Mouse (Mus musculus): ENCODE results near the gene Fam213b. TPM values are rescaled to one million over a fixed set of nuclear protein-coding genes. Genes with fewer than 3 reads are reported as not detected.
A peak's percentile ranks its signal among the peaks of the same experiment; 100 is the strongest.

Gene Fam213b
- polyA plus RNA-seq, 1 experiment: 11.8 TPM

- H3K27ac ChIP-seq (ENCODE audit: insufficient read depth, low read length): no peak overlapping the region
- no peaks in the 10 kb centered on the region for H3K9me3 ChIP-seq (replicated peaks; ENCODE audit: control insufficient read depth, insufficient read depth, low read length, poor library complexity, severe bottlenecking)
- no peak overlapping the region for H3K9ac ChIP-seq (ENCODE audit: low read depth, poor library complexity, severe bottlenecking)
- H3K27me3 ChIP-seq (ENCODE audit: control insufficient read depth, insufficient read depth, low read length, poor library complexity, severe bottlenecking): no peaks in the 10 kb centered on the region
- no peak for TF ChIP-seq CTCF (IDR thresholded peaks at IDR 0.05; ENCODE audit: low read depth, low read length)
- no peak for TF ChIP-seq POLR2A (IDR thresholded peaks at IDR 0.05; ENCODE audit: insufficient read depth, low read length)
- TF ChIP-seq EP300 (IDR thresholded peaks at IDR 0.05; ENCODE audit: insufficient read depth, low read depth, low read length): no peak
- H3K4me1 ChIP-seq (ENCODE audit: control insufficient read depth, insufficient read depth, low read length): no peaks in the 10 kb centered on the region
- H3K4me3 ChIP-seq (ENCODE audit: low read depth, low read length): no peak overlapping the region
- no peaks in the 10 kb centered on the region for H3K36me3 ChIP-seq (ENCODE audit: control insufficient read depth, insufficient read depth, low read length, poor library complexity, severe bottlenecking)
Measured at GRCm38 (mm10) chr4:154942632-154943322, 43.8 kb upstream of the Fam213b start.

- Histone ChIP-seq H3K4me3 (ENCODE audit: low read depth, low read length) (no peak overlapping the region), H3K36me3 (ENCODE audit: control insufficient read depth, insufficient read depth, low read length, poor library complexity, severe bottlenecking) (no peaks in the 10 kb centered on the region), H3K27me3 (ENCODE audit: control insufficient read depth, insufficient read depth, low read length, poor library complexity, severe bottlenecking) (no peaks in the 10 kb centered on the region), H3K27ac (ENCODE audit: insufficient read depth, low read length) (no peak overlapping the region), H3K9ac (ENCODE audit: low read depth, poor library complexity, severe bottlenecking) (no peak overlapping the region), H3K4me1 (ENCODE audit: control insufficient read depth, insufficient read depth, low read length) (no peaks in the 10 kb centered on the region), H3K9me3 (replicated peaks; ENCODE audit: control insufficient read depth, insufficient read depth, low read length, poor library complexity, severe bottlenecking) (no peaks in the 10 kb centered on the region)
- no peak for TF ChIP-seq POLR2A (IDR thresholded peaks at IDR 0.05; ENCODE audit: insufficient read depth, low read length)
- no peak for TF ChIP-seq EP300 (IDR thresholded peaks at IDR 0.05; ENCODE audit: insufficient read depth, low read depth, low read length)
- no peak for TF ChIP-seq CTCF (IDR thresholded peaks at IDR 0.05; ENCODE audit: low read depth, low read length)
Measured at GRCm38 (mm10) chr4:154941831-154942230, 42.9 kb upstream of the Fam213b start.

- no peaks in the 10 kb centered on the region for H3K36me3 ChIP-seq (ENCODE audit: control insufficient read depth, insufficient read depth, low read length, poor library complexity, severe bottlenecking)
- no peak overlapping the region for H3K9ac ChIP-seq (ENCODE audit: low read depth, poor library complexity, severe bottlenecking)
- no peak overlapping the region for H3K4me3 ChIP-seq (ENCODE audit: low read depth, low read length)
- H3K27me3 ChIP-seq (ENCODE audit: control insufficient read depth, insufficient read depth, low read length, poor library complexity, severe bottlenecking): no peaks in the 10 kb centered on the region
- no peak for TF ChIP-seq POLR2A (IDR thresholded peaks at IDR 0.05; ENCODE audit: insufficient read depth, low read length)
- no peak for TF ChIP-seq EP300 (IDR thresholded peaks at IDR 0.05; ENCODE audit: insufficient read depth, low read depth, low read length)
- TF ChIP-seq CTCF (IDR thresholded peaks at IDR 0.05; ENCODE audit: low read depth, low read length): no peak
- H3K27ac ChIP-seq (ENCODE audit: insufficient read depth, low read length): no peak overlapping the region
- H3K9me3 ChIP-seq (replicated peaks; ENCODE audit: control insufficient read depth, insufficient read depth, low read length, poor library complexity, severe bottlenecking): no peaks in the 10 kb centered on the region
- no peaks in the 10 kb centered on the region for H3K4me1 ChIP-seq (ENCODE audit: control insufficient read depth, insufficient read depth, low read length)
Measured at GRCm38 (mm10) chr4:154940156-154940555, 41.2 kb upstream of the Fam213b start.

- Histone ChIP-seq H3K27ac (ENCODE audit: insufficient read depth, low read length) (no peak overlapping the region), H3K9me3 (replicated peaks; ENCODE audit: control insufficient read depth, insufficient read depth, low read length, poor library complexity, severe bottlenecking) (no peaks in the 10 kb centered on the region), H3K4me1 (ENCODE audit: control insufficient read depth, insufficient read depth, low read length) (no peaks in the 10 kb centered on the region), H3K9ac (ENCODE audit: low read depth, poor library complexity, severe bottlenecking) (no peak overlapping the region), H3K27me3 (ENCODE audit: control insufficient read depth, insufficient read depth, low read length, poor library complexity, severe bottlenecking) (no peaks in the 10 kb centered on the region), H3K36me3 (ENCODE audit: control insufficient read depth, insufficient read depth, low read length, poor library complexity, severe bottlenecking) (no peaks in the 10 kb centered on the region), H3K4me3 (ENCODE audit: low read depth, low read length) (no peak overlapping the region)
- no peak for TF ChIP-seq EP300 (IDR thresholded peaks at IDR 0.05; ENCODE audit: insufficient read depth, low read depth, low read length)
- no peak for TF ChIP-seq CTCF (IDR thresholded peaks at IDR 0.05; ENCODE audit: low read depth, low read length)
- no peak for TF ChIP-seq POLR2A (IDR thresholded peaks at IDR 0.05; ENCODE audit: insufficient read depth, low read length)
Measured at GRCm38 (mm10) chr4:154937746-154938145, 38.8 kb upstream of the Fam213b start.

GRCm38 (mm10) chr4:154936542-154937255 is 37.8 kb upstream of the Fam213b start:
- Histone ChIP-seq H3K4me3 (ENCODE audit: low read depth, low read length) (no peak overlapping the region), H3K4me1 (ENCODE audit: control insufficient read depth, insufficient read depth, low read length) (no peaks in the 10 kb centered on the region), H3K27me3 (ENCODE audit: control insufficient read depth, insufficient read depth, low read length, poor library complexity, severe bottlenecking) (no peaks in the 10 kb centered on the region), H3K9ac (ENCODE audit: low read depth, poor library complexity, severe bottlenecking) (no peak overlapping the region), H3K36me3 (ENCODE audit: control insufficient read depth, insufficient read depth, low read length, poor library complexity, severe bottlenecking) (no peaks in the 10 kb centered on the region), H3K9me3 (replicated peaks; ENCODE audit: control insufficient read depth, insufficient read depth, low read length, poor library complexity, severe bottlenecking) (no peaks in the 10 kb centered on the region), H3K27ac (ENCODE audit: insufficient read depth, low read length) (no peak overlapping the region)
- TF ChIP-seq CTCF (IDR thresholded peaks at IDR 0.05; ENCODE audit: low read depth, low read length): no peak
- TF ChIP-seq POLR2A (IDR thresholded peaks at IDR 0.05; ENCODE audit: insufficient read depth, low read length): no peak
- TF ChIP-seq EP300 (IDR thresholded peaks at IDR 0.05; ENCODE audit: insufficient read depth, low read depth, low read length): no peak

GRCm38 (mm10) chr4:154935788-154936187 is 36.9 kb upstream of the Fam213b start:
- no peak for TF ChIP-seq POLR2A (IDR thresholded peaks at IDR 0.05; ENCODE audit: insufficient read depth, low read length)
- TF ChIP-seq CTCF (IDR thresholded peaks at IDR 0.05; ENCODE audit: low read depth, low read length): peak; percentile 40
- Histone ChIP-seq H3K36me3 (ENCODE audit: control insufficient read depth, insufficient read depth, low read length, poor library complexity, severe bottlenecking) (no peaks in the 10 kb centered on the region), H3K27ac (ENCODE audit: insufficient read depth, low read length) (no peak overlapping the region), H3K9ac (ENCODE audit: low read depth, poor library complexity, severe bottlenecking) (no peak overlapping the region), H3K27me3 (ENCODE audit: control insufficient read depth, insufficient read depth, low read length, poor library complexity, severe bottlenecking) (no peaks in the 10 kb centered on the region), H3K4me3 (ENCODE audit: low read depth, low read length) (no peak overlapping the region), H3K9me3 (replicated peaks; ENCODE audit: control insufficient read depth, insufficient read depth, low read length, poor library complexity, severe bottlenecking) (no peaks in the 10 kb centered on the region), H3K4me1 (ENCODE audit: control insufficient read depth, insufficient read depth, low read length) (no peaks in the 10 kb centered on the region)

Data from ES-Bruce4 (cell line).